Mouse (Mus musculus) embryonic fibroblast, embryonic 13.5 days (primary cell): ENCODE measurements at regions not wholly inside any gene's neighbourhood (a gene's known extent, or its start where the extent isn't known, plus 50 kb on each side); places are given as distances from the start of the nearest gene placed in this dataset.
"Not testable (repeated sequence)": the region's sequence is repeated elsewhere in the genome, so short reads cannot be mapped to it uniquely, and the experiment has no call there.

Source experiments
- CTCF ChIP-seq: IDR thresholded peaks from 2 replicates; pipeline ENCODE4 v1.5.1; 2011; ENCODE audit warnings: mild to moderate bottlenecking, control low read depth, low read length, moderate library complexity, borderline replicate concordance; ENCODE audit not compliant: insufficient read depth
- POLR2A ChIP-seq: IDR thresholded peaks from 2 replicates; pipeline ENCODE4 v1.6.1; 2011; ENCODE audit warnings: low read depth, mild to moderate bottlenecking, control low read depth, low read length, moderate library complexity

DNA sequence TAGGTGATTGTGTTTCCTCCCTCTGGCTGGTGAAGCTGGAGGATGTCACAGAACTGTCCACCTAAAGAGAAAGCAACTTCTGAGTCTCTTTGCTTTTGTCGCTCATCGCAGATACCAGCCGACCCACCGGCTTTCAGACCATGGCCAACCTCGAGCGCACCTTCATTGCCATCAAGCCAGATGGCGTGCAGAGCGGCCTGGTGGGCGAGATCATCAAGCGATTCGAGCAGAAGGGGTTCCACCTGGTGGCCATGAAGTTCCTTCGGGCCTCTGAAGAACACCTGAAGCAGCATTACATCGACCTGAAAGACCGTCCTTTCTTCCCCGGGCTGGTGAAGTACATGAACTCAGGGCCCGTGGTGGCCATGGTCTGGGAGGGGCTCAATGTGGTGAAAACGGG, 131.7 kb downstream of the Nuak1 start:
- TF ChIP-seq CTCF, POLR2A: not testable (repeated sequence)
